Mouse (Mus musculus) midbrain, embryonic 14.5 days (tissue): ENCODE results near the gene Srrt. TPM values are rescaled to one million over a fixed set of nuclear protein-coding genes. Genes with fewer than 3 reads are reported as not detected.
A peak's percentile ranks its signal among the peaks of the same experiment; 100 is the strongest.

Experiments
- ATAC-seq: fragments of 200-750 bp; cut with Nextera tagmentation; 2 replicates; pipeline ENCODE4 v1.8.0; 2017; ENCODE audit warnings: moderate number of reproducible peaks, moderate library complexity; ENCODE audit not compliant: low FRiP score, low TSS enrichment
- DNase-seq: peaks from one replicate; pipeline ENCODE4 v3.0.0-alpha.2; 2015
- H3K27ac ChIP-seq: fragments of 300-500 bp; sonication (generic); replicated peaks from 2 replicates; pipeline ENCODE4 v1.5.1; 2014; ENCODE audit warnings: mild to moderate bottlenecking, low read depth, low read length, moderate library complexity
- H3K27me3 ChIP-seq: fragments of 300-500 bp; sonication (generic); 2 replicates; pipeline ENCODE4 v1.6.1; 2014; ENCODE audit warnings: low read length, control low read depth, mixed read lengths; ENCODE audit not compliant: control insufficient read depth, insufficient read depth
- H3K36me3 ChIP-seq: fragments of 300-500 bp; sonication (generic); 2 replicates; pipeline ENCODE4 v1.6.1; 2014; ENCODE audit warnings: low read length, control low read depth; ENCODE audit not compliant: control insufficient read depth, insufficient read depth
- H3K4me1 ChIP-seq: fragments of 300-500 bp; sonication (generic); 2 replicates; pipeline ENCODE4 v1.6.1; 2014; ENCODE audit warnings: mild to moderate bottlenecking, antibody characterized with exemption, low read length, control low read depth; ENCODE audit not compliant: control insufficient read depth, insufficient read depth
- H3K4me2 ChIP-seq: fragments of 300-500 bp; sonication (generic); 2 replicates; pipeline ENCODE4 v1.6.1; 2014; ENCODE audit warnings: mild to moderate bottlenecking, low read length, moderate library complexity
- H3K4me3 ChIP-seq: fragments of 300-500 bp; sonication (generic); replicated peaks from 2 replicates; pipeline ENCODE4 v1.5.1; 2014; ENCODE audit warnings: low read depth, low read length
- H3K9ac ChIP-seq: fragments of 300-500 bp; sonication (generic); replicated peaks from 2 replicates; pipeline ENCODE4 v1.6.1; 2014; ENCODE audit warnings: mild to moderate bottlenecking, low read length, moderate library complexity
- H3K9me3 ChIP-seq: fragments of 300-500 bp; sonication (generic); 2 replicates; pipeline ENCODE4 v1.6.1; 2016; ENCODE audit warnings: low read length, control low read depth, mixed read lengths; ENCODE audit not compliant: control insufficient read depth
- WGBS: fragments of 180-500 bp; shearing (Covaris S2); extraction: QIAGEN DNeasy Blood & Tissue Kit; methylation state at CpG from one replicate; pipeline ENCODE4 v1.1.7; 2014; 5-methylcytosine and 5-hydroxymethylcytosine counted together
- polyA plus RNA-seq: library from polyadenylated mRNA; unstranded; fragments of >200 nt; fragmentation: Nextera tagmentation; extraction: Ambion mirVana; gene quantifications from 2 replicates; pipeline ENCODE4 v1.2.1, GENCODE M21; 2014

Gene Srrt
- polyA plus RNA-seq, 1 experiment from 2014 or later, result 95.9 TPM

- Histone ChIP-seq H3K9ac (no peak overlapping the region), H3K36me3 (no peaks in the 10 kb centered on the region), H3K27me3 (no peaks in the 10 kb centered on the region), H3K27ac (peak overlapping the region; percentile 81; the same call in 1 of the 2 replicates), H3K4me2 (peak overlapping the region; percentile 68), H3K4me3 (0 out of 2 replicates have a peak overlapping the region, but pooled peaks have one; percentile 39), H3K9me3 (no peaks in the 10 kb centered on the region), H3K4me1 (peaks cover 12% of the 10 kb centered on the region)
- 75% methylated on average over 6 of the region's 6 CpGs for WGBS
- no peak for ATAC-seq
- no peak for DNase-seq
These were observed 32.7 kb upstream of the Srrt start for GRCm38 (mm10) chr5:137340222-137340621.

DNA sequence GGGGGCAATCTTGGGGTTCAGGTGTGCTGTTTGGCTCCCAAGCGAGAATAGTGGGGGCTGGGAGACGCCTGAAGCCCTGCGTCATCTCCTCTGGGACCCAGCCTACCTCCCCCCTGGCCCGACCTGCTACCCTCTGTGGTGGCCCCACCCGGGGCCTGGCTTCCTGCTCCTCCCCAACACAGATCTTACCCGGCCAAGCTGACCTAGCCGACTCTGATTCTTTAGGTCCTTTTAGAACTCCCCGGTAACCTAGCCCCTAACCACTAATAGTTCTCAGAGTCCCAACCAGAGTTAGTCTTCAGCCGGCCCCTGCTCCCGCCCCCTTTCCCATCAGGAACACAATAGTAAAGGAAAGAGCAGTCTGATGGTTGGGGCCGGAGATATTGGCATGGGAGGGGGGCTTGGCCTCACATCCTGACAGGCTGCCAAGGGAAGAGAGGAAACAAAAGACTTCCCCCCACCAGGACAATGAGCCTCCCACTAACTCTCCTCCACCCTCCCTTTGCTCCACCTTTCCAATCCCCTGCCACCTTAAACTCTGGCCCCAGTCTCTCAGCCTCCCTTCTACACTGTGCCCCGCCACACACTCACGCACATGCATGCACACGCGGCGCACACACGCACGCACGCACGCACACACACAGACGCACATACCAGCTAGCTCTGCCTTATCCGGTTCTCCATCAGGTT, 32.0 kb upstream of the Srrt start:
- peak overlapping the region; percentile 53 for H3K9ac ChIP-seq
- no peaks in the 10 kb centered on the region for H3K27me3 ChIP-seq
- H3K36me3 ChIP-seq, result no peaks in the 10 kb centered on the region
- H3K27ac ChIP-seq, result peak overlapping the region; percentile 81
- WGBS, result 3% methylated on average over 22 of the region's 22 CpGs
- DNase-seq (peak; percentile 66), ATAC-seq (peak; percentile 59)
- peak overlapping the region; percentile 39 for H3K4me3 ChIP-seq
- peaks cover 12% of the 10 kb centered on the region for H3K4me1 ChIP-seq
- H3K9me3 ChIP-seq, result no peaks in the 10 kb centered on the region
- peak overlapping the region; percentile 68 for H3K4me2 ChIP-seq

DNA sequence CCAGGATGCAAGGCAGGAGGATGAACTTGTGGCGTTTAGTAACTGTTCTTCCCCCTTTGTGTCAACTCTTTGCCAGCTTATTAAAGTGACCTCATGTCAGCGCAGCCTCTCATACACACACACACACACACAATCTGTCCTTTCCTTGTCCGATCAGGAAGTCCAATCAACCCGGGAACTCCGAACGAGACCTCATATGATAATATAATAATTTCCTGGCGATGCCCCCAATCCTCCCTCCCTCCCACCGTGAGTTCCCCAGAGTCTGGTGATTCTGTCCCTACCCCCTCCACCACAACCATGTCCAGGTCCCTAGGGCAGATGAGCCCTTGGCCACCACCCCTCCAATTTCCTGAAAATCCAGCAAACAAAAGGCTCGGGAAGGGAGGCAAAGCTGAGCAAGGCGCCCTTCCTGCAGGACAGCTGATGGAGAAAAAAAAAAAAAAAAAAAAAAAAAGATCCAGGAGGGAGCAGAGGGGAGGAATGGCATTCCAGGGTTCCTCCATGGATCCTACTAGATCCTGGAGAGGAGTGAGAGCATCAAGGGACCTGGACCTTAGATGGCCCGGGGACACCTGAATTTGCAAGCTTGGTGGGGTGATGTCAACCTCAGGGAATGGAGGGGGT, 31.3 kb upstream of the Srrt start:
- Histone ChIP-seq H3K9ac (peak overlapping the region; percentile 53), H3K36me3 (no peaks in the 10 kb centered on the region), H3K9me3 (no peaks in the 10 kb centered on the region), H3K4me3 (peak overlapping the region; percentile 39), H3K4me1 (peaks cover 12% of the 10 kb centered on the region), H3K27me3 (no peaks in the 10 kb centered on the region), H3K4me2 (peak overlapping the region; percentile 68), H3K27ac (peak overlapping the region; percentile 81)
- DNase-seq (peak; percentile 68), ATAC-seq (peak; percentile 26; the same call in 1 of the 2 replicates)
- 2% methylated on average over 11 of the region's 11 CpGs for WGBS

DNA sequence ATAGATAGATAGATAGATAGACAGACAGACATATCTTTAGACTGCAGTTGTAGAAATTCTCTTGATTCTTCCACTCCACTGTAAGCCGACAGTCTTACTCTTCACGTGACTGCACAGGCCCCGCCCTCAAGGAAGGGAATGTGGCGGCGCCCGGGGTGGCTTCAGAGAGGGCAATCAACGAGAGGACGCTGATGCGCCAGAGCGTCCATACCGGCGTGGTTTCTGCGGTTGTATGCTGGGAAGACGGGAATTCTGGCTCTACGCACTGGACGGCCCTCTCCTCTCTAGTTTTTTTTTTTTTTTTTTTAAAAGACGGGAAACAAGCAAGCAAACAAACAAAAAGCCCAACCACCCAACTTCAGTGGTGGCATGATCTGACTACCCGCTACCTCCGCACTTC, 30.8 kb upstream of the Srrt start:
- H3K4me1 ChIP-seq, result peaks cover 12% of the 10 kb centered on the region
- ATAC-seq (peak; percentile 88), DNase-seq (peak; percentile 96)
- H3K9me3 ChIP-seq, result no peaks in the 10 kb centered on the region
- peak overlapping the region; percentile 81 for H3K27ac ChIP-seq
- peak overlapping the region; percentile 53 for H3K9ac ChIP-seq
- peak overlapping the region; percentile 39 for H3K4me3 ChIP-seq
- no peaks in the 10 kb centered on the region for H3K36me3 ChIP-seq
- no peaks in the 10 kb centered on the region for H3K27me3 ChIP-seq
- under 1% methylated on average over 19 of the region's 19 CpGs for WGBS
- peak overlapping the region; percentile 68 for H3K4me2 ChIP-seq

GRCm38 (mm10) chr5:137337190-137337589, 29.7 kb upstream of the Srrt start:
- Histone ChIP-seq H3K4me3 (no peak overlapping the region), H3K27me3 (no peaks in the 10 kb centered on the region), H3K4me1 (peaks cover 19% of the 10 kb centered on the region), H3K9ac (peak overlapping the region; percentile 7; the same call in 1 of the 2 replicates), H3K9me3 (no peaks in the 10 kb centered on the region), H3K27ac (no peak overlapping the region), H3K4me2 (no peak overlapping the region), H3K36me3 (no peaks in the 10 kb centered on the region)
- no peak for ATAC-seq
- DNase-seq, result no peak
- 53% methylated on average over 8 of the region's 8 CpGs for WGBS

- Histone ChIP-seq H3K27ac (no peak overlapping the region), H3K4me1 (peaks cover 20% of the 10 kb centered on the region), H3K9ac (no peak overlapping the region), H3K36me3 (no peaks in the 10 kb centered on the region), H3K9me3 (no peaks in the 10 kb centered on the region), H3K27me3 (no peaks in the 10 kb centered on the region), H3K4me3 (no peak overlapping the region), H3K4me2 (no peak overlapping the region)
- DNase-seq, result no peak
- 66% methylated on average over 6 of the region's 6 CpGs for WGBS
- ATAC-seq, result no peak
These were observed 27.6 kb upstream of the Srrt start for GRCm38 (mm10) chr5:137335066-137335465.

DNA sequence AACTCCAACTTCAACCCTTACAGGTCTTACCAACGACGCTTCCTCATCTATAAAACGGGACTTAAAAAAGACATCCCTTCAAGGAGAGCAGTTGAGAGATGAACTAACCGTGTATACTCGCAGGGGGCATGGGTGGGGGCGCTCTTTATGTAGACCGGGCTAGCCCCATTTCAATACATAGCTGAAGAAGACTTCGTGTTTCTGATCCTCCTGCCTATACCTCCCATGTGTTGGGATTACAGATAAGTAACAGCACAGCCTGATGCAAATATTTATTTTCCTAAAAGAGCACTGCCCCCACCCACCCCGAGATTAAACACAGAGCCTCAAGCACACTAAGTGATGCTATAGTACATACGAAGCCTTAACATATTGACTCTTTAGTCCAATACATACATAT, 26.8 kb upstream of the Srrt start:
- WGBS, result 52% methylated on average over 10 of the region's 10 CpGs
- no peak overlapping the region for H3K9ac ChIP-seq
- H3K4me1 ChIP-seq, result peaks cover 14% of the 10 kb centered on the region
- H3K27ac ChIP-seq, result no peak overlapping the region
- ATAC-seq (no peak), DNase-seq (no peak)
- no peaks in the 10 kb centered on the region for H3K27me3 ChIP-seq
- H3K4me3 ChIP-seq, result no peak overlapping the region
- peak overlapping the region; percentile 75 for H3K4me2 ChIP-seq
- H3K36me3 ChIP-seq, result no peaks in the 10 kb centered on the region
- H3K9me3 ChIP-seq, result no peaks in the 10 kb centered on the region

GRCm38 (mm10) chr5:137333512-137334174, 26.2 kb upstream of the Srrt start, which contains the start of gene Slc12a9:
Gene Slc12a9 (minus strand): TSS chr5:137333597.
- H3K27ac ChIP-seq, result peak within 1 kb of the TSS; percentile 75
- WGBS, result under 1% methylated on average over 44 of the region's 44 CpGs
- H3K4me2 ChIP-seq, result peak within 1 kb of the TSS; percentile 75
- H3K9ac ChIP-seq, result peak within 1 kb of the TSS; percentile 81
- peak within 1 kb of the TSS; percentile 54 for H3K4me3 ChIP-seq
- H3K36me3 ChIP-seq, result no peaks in the 10 kb centered on the region
- no peaks in the 10 kb centered on the region for H3K9me3 ChIP-seq
- H3K4me1 ChIP-seq, result peaks cover 8% of the 10 kb centered on the region; the same call in 1 of the 2 replicates
- DNase-seq (peak; percentile 98), ATAC-seq (peak; percentile 92)
- H3K27me3 ChIP-seq, result no peaks in the 10 kb centered on the region
